In genomic region chr6:5449878-5450277, GRCm38 (mm10) we compare ENCODE assay signal across 25 mouse cellular contexts. TPM values are rescaled to one million over a fixed set of nuclear protein-coding genes. Genes with fewer than 3 reads are reported as not detected.
DNase-seq lines count a peak whose midpoint lies in the region; ATAC-seq and TF ChIP-seq lines count a peak whose summit lies in the region.
"Had no signal": no experiment of that assay in that cellular context is flagged by ENCODE, and none has a peak within 500 bp of the region (broad histone marks: within the 10 kb centered on the region; RNA-seq: fewer than 3 reads in every experiment).

No protein-coding gene starts in this region.

- no peaks in the 10 kb centered on the region for H3K4me1 ChIP-seq in kidney, embryonic 16.5 days (ENCODE audit: insufficient read depth, low read length)
- H3K4me1 ChIP-seq in liver, adult 2 months (ENCODE audit: control insufficient read depth, insufficient read depth, low read length): peaks cover 22% of the 10 kb centered on the region
- no peaks in the 10 kb centered on the region for H3K4me1 ChIP-seq in lung, adult 2 months (ENCODE audit: control insufficient read depth, insufficient read depth, low read length)
- H3K4me1 ChIP-seq: embryonic facial prominence, embryonic 12.5 days; embryonic facial prominence, embryonic 15.5 days; hindbrain, embryonic 12.5 days had no signal

- no peaks in the 10 kb centered on the region for H3K36me3 ChIP-seq in kidney, embryonic 16.5 days (ENCODE audit: insufficient read depth, low read length)
- H3K36me3 ChIP-seq in liver, adult 2 months (ENCODE audit: control insufficient read depth, insufficient read depth, low read length): no peaks in the 10 kb centered on the region
- H3K36me3 ChIP-seq: embryonic facial prominence, embryonic 12.5 days; embryonic facial prominence, embryonic 15.5 days; hindbrain, embryonic 12.5 days had no signal

- peak; percentile 67 for DNase-seq in kidney, adult 9 months
- DNase-seq in liver, adult 2 months (ENCODE audit: extremely low read depth, low read depth, low spot score): peak; percentile 94
- DNase-seq in liver: no peak
- DNase-seq in kidney, postnatal 14 days: peak; percentile 9
- no peak for DNase-seq in lung, adult 2 months
- DNase-seq: adrenal gland, adult 2 months; adrenal gland, postnatal 14 days; cerebellum, adult 11 months; cerebellum, adult 2 months; cerebellum, adult 9-11 months; cerebellum, postnatal 25 days; forebrain, postnatal 0 days; gastrocnemius, adult 2 months; gastrocnemius, postnatal 14 days; heart, adult 11 months had no signal

- no peak for ATAC-seq in kidney, embryonic 16.5 days (ENCODE audit: low FRiP score, low TSS enrichment)
- ATAC-seq: CD4-positive, CD25-positive, alpha-beta regulatory T cell, adult 4 months; forebrain, embryonic 14.5 days; forebrain, postnatal 0 days had no signal

- 50% methylated on average over 5 of the region's 5 CpGs for WGBS in kidney, embryonic 16.5 days
- WGBS in liver, adult 2 months: 33% methylated on average over 5 of the region's 5 CpGs
- WGBS in lung, adult 2 months: 70% methylated on average over 5 of the region's 5 CpGs

- no peaks in the 10 kb centered on the region for H3K9me3 ChIP-seq in kidney, embryonic 16.5 days (ENCODE audit: low read length)
- H3K9me3 ChIP-seq: embryonic facial prominence, embryonic 12.5 days; embryonic facial prominence, embryonic 15.5 days; hindbrain, embryonic 12.5 days had no signal

- H3K79me2 ChIP-seq in liver, adult 2 months (ENCODE audit: control insufficient read depth, insufficient read depth, low read length): no peaks in the 10 kb centered on the region

- no peak overlapping the region for H3K4me3 ChIP-seq in kidney, embryonic 16.5 days (ENCODE audit: low read length)
- H3K4me3 ChIP-seq in liver, adult 2 months (ENCODE audit: insufficient read depth, low read depth, low read length): no peak overlapping the region
- H3K4me3 ChIP-seq in lung, adult 2 months (replicated peaks; ENCODE audit: extremely low read depth, low read depth, low read length): no peak overlapping the region
- H3K4me3 ChIP-seq: embryonic facial prominence, embryonic 12.5 days; embryonic facial prominence, embryonic 15.5 days; gastrocnemius, adult 2 months; hindbrain, embryonic 12.5 days had no signal

- H3K27ac ChIP-seq in kidney, embryonic 16.5 days (ENCODE audit: low read length): no peak overlapping the region
- no peak overlapping the region for H3K27ac ChIP-seq in liver, adult 2 months (replicated peaks; ENCODE audit: insufficient read depth, low read depth, low read length)
- H3K27ac ChIP-seq: embryonic facial prominence, embryonic 12.5 days; embryonic facial prominence, embryonic 15.5 days; gastrocnemius, adult 2 months; hindbrain, embryonic 12.5 days had no signal

- no peak for TF ChIP-seq POLR2A in liver, adult 2 months (IDR thresholded peaks at IDR 0.05; ENCODE audit: extremely low read depth, insufficient read depth, low read length)
- no peak for TF ChIP-seq POLR2A in lung, adult 2 months (IDR thresholded peaks at IDR 0.05; ENCODE audit: borderline replicate concordance, extremely low read depth, low read depth, low read length)

- H3K27me3 ChIP-seq in kidney, embryonic 16.5 days (ENCODE audit: insufficient read depth, low read length): no peaks in the 10 kb centered on the region
- no peaks in the 10 kb centered on the region for H3K27me3 ChIP-seq in liver, adult 2 months (ENCODE audit: control insufficient read depth, insufficient read depth, low read length)
- H3K27me3 ChIP-seq: embryonic facial prominence, embryonic 12.5 days; embryonic facial prominence, embryonic 15.5 days; hindbrain, embryonic 12.5 days had no signal

- no peak overlapping the region for H3K9ac ChIP-seq in kidney, embryonic 16.5 days (replicated peaks; ENCODE audit: low read length)
- no peak overlapping the region for H3K9ac ChIP-seq in liver, adult 2 months (ENCODE audit: low read depth, low read length)
- H3K9ac ChIP-seq: embryonic facial prominence, embryonic 12.5 days; embryonic facial prominence, embryonic 15.5 days; forebrain, postnatal 0 days; hindbrain, embryonic 12.5 days had no signal

- H3K4me2 ChIP-seq in kidney, embryonic 16.5 days (replicated peaks; ENCODE audit: low read depth, low read length): no peak overlapping the region
- H3K4me2 ChIP-seq: embryonic facial prominence, embryonic 12.5 days; embryonic facial prominence, embryonic 15.5 days; heart, embryonic 11.5 days; hindbrain, embryonic 12.5 days had no signal

- TF ChIP-seq CTCF in liver, adult 2 months (IDR thresholded peaks at IDR 0.05; ENCODE audit: low read depth, low read length): no peak
- no peak for TF ChIP-seq CTCF in lung, adult 2 months (IDR thresholded peaks at IDR 0.05; ENCODE audit: insufficient read depth, low read length)

RNA-seq across cellular contexts. Expression of gene Pdk4, which starts 46.2 kb away (rescaled TPM):
- 3.6 and 4.2 TPM in 2 replicates for polyA plus RNA-seq in kidney, embryonic 16.5 days (2015; fragmentation: Nextera tagmentation; extraction: Ambion mirVana)
- 2.7 and 2.9 TPM in 2 replicates for total RNA-seq in liver, adult 2 months (2014; rRNA removed)
- polyA plus RNA-seq in liver, adult 2 months (2012; rRNA removed): 3.8 and 10.3 TPM in 2 replicates
- polyA plus RNA-seq in lung, adult 2 months (2012; rRNA removed): 18.0 and 36.6 TPM in 2 replicates
- total RNA-seq: common myeloid progenitor, adult 5-6 weeks; hematopoietic stem cell, adult 5-6 weeks; MEL had no signal
- polyA plus RNA-seq: CD4-positive, CD25-positive, alpha-beta regulatory T cell, adult 4 months had no signal

Comparison
In these comparisons a context has a peak if more than half of its experiments do, and no peak if none do; other contexts are left out.
1. DNase-seq: peak in kidney, adult 9 months (single experiment), liver, adult 2 months (single experiment) and kidney, postnatal 14 days (single experiment); none in liver (single experiment) and lung, adult 2 months (single experiment).